Mouse (Mus musculus) embryo, embryonic 10.5 days (tissue): Measurements from ENCODE around the gene Ankef1.

ENCODE experiments used
- DNase-seq: peaks from one replicate; pipeline ENCODE4 v3.0.0-alpha.2; 2015; ENCODE audit warnings: low spot score

Gene Ankef1

DNA sequence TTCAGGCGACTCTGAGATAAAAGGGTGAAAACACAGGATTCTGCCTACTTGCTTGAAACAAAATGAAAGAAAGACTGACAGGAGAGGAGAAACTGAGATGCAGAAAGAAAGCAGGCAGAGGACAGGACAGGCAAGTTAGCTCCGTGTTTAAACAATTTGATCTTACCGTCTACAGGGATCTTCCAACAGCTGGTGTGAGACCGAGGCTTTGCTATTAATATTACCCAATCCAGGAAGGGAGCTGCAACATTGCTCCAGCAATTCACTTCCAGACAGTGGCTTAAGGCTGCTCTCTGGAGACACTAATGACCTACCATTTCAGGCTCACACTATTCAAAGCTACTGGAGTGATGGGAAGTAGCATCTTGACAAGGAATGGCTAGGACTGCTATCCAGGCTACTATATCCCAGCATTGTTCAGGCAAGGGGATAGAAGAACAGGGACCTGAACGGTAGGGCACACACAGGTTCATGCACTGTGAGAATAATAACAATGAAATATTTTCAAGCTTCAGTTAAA is 99.0 kb downstream of the Ankef1 start:
- no peak for DNase-seq

DNA sequence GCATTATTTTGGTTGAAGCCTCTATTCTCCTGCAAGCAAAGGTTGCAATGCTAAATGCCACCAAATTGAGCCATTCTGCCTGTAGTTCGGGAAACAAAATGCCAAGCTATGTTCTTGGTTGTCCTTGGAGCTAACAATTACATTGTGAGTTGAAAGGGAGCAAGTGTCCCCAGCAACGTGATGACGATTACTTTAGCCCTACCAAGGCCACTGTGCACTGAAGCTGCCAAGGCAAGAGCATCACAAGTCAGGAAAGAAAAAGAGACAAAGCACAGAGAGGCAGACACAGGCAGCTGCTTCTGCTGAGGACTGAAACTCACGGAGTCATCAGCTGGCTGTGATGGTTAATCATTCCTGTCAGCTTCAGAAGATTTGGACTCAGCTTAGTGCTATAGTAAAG is 99.5 kb downstream of the Ankef1 start:
- no peak for DNase-seq
